Mouse (Mus musculus) stomach, embryonic 14.5 days (tissue): ENCODE measurements at regions not wholly inside any gene's neighbourhood (a gene's known extent, or its start where the extent isn't known, plus 50 kb on each side); places are given as distances from the start of the nearest gene placed in this dataset.

Experiments
- ATAC-seq: fragments of 200-750 bp; cut with Nextera tagmentation; 2 replicates; pipeline ENCODE4 v1.8.0; 2017; ENCODE audit warnings: low read depth, moderate TSS enrichment; ENCODE audit not compliant: insufficient number of reproducible peaks, insufficient read depth, low FRiP score
- H3K27ac ChIP-seq: fragments of 300-500 bp; sonication (generic); 2 replicates; pipeline ENCODE4 v1.5.1; 2014; ENCODE audit warnings: mild to moderate bottlenecking, low read length, moderate library complexity, mixed read lengths
- H3K27me3 ChIP-seq: fragments of 300-500 bp; sonication (generic); 2 replicates; pipeline ENCODE4 v1.6.1; 2014; ENCODE audit warnings: low read length, control low read depth, mixed read lengths; ENCODE audit not compliant: control insufficient read depth, insufficient read depth
- H3K36me3 ChIP-seq: fragments of 300-500 bp; sonication (generic); 2 replicates; pipeline ENCODE4 v1.6.1; 2014; ENCODE audit warnings: mild to moderate bottlenecking, control low read depth, low read length, moderate library complexity, mixed read lengths; ENCODE audit not compliant: control insufficient read depth, insufficient read depth
- H3K4me1 ChIP-seq: fragments of 300-500 bp; sonication (generic); 2 replicates; pipeline ENCODE4 v1.6.1; 2014; ENCODE audit warnings: low read length, control low read depth, mixed read lengths; ENCODE audit not compliant: control insufficient read depth, insufficient read depth
- H3K4me2 ChIP-seq: fragments of 300-500 bp; sonication (generic); replicated peaks from 2 replicates; pipeline ENCODE4 v1.6.1; 2014; ENCODE audit warnings: low read depth, low read length, control low read depth
- H3K4me3 ChIP-seq: fragments of 300-500 bp; sonication (generic); 2 replicates; pipeline ENCODE4 v1.5.1; 2014; ENCODE audit warnings: low read depth, low read length, control low read depth
- H3K9ac ChIP-seq: fragments of 300-500 bp; sonication (generic); replicated peaks from 2 replicates; pipeline ENCODE4 v1.6.1; 2014; ENCODE audit warnings: low read depth, mild to moderate bottlenecking, control low read depth, low read length, moderate library complexity, mixed read lengths
- H3K9me3 ChIP-seq: fragments of 300-500 bp; sonication (generic); 2 replicates; pipeline ENCODE4 v1.6.1; 2016; ENCODE audit warnings: low read depth, low read length, control low read depth; ENCODE audit not compliant: control insufficient read depth
- WGBS: fragments of 180-500 bp; shearing (Covaris S2); extraction: QIAGEN DNeasy Blood & Tissue Kit; methylation state at CpG from one replicate; pipeline ENCODE4 v1.1.7; 2014; 5-methylcytosine and 5-hydroxymethylcytosine counted together

DNA sequence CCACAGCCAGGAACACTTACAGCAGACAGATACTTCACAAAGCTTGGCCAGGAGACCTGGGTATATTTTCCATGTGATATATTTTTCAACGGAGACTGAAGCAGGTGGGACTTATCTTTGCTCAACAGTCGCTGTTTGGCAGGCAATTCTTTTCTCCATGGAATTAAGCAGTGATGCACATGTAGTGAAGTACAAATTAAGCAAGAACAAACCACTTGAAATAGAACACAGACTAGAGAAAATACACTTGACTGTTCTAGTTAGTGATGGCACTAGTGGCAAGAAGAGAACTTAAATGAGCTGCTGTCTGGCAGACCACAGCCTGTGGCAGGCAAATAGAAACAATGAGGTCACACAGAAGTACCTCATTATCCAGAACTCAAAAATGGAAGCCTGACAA, 57.8 kb upstream of the P3h2 start:
- H3K9me3 ChIP-seq: no peaks in the 10 kb centered on the region
- 35% methylated on average over 2 of the region's 2 CpGs for WGBS
- no peaks in the 10 kb centered on the region for H3K27me3 ChIP-seq
- H3K9ac ChIP-seq: no peak overlapping the region
- H3K27ac ChIP-seq: no peak overlapping the region
- H3K4me3 ChIP-seq: no peak overlapping the region
- no peak for ATAC-seq
- no peaks in the 10 kb centered on the region for H3K36me3 ChIP-seq
- H3K4me1 ChIP-seq: no peaks in the 10 kb centered on the region
- no peak overlapping the region for H3K4me2 ChIP-seq

DNA sequence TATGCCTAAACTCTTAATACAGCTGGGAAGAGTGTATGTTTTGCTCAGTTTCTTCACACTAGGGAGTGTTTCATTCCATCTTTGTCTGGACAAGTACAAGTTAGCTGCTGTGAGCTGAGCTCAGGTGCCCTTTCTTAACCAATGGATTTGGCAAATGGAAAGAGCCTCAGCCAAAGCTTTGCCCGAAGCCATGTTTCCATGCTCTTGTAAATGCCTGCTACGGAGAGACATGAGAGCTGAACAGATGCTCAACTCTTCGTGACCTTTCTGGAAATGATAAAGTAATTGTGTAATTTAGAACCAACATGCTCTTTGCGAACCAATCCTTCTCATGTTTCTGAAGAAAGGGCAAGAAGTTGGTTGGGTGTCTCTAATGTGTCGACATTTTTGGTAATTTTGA, 52.0 kb upstream of the P3h2 start:
- 82% methylated on average over 5 of the region's 5 CpGs for WGBS
- no peaks in the 10 kb centered on the region for H3K9me3 ChIP-seq
- no peak overlapping the region for H3K4me3 ChIP-seq
- no peaks in the 10 kb centered on the region for H3K27me3 ChIP-seq
- no peak overlapping the region for H3K9ac ChIP-seq
- H3K4me2 ChIP-seq: no peak overlapping the region
- H3K4me1 ChIP-seq: no peaks in the 10 kb centered on the region
- no peak overlapping the region for H3K27ac ChIP-seq
- no peaks in the 10 kb centered on the region for H3K36me3 ChIP-seq
- ATAC-seq: no peak
